Mouse (Mus musculus) kidney, adult 2 months (tissue): ENCODE results near the gene Kcnc3. TPM values are rescaled to one million over a fixed set of nuclear protein-coding genes. Genes with fewer than 3 reads are reported as not detected.
A peak's percentile ranks its signal among the peaks of the same experiment; 100 is the strongest.

Experiments
- DNase-seq: peaks from one replicate; pipeline ENCODE4 v3.0.0; 2021
- H3K27ac ChIP-seq: fragments of 200-500 bp; 2 replicates; pipeline ENCODE4 v1.5.1; 2012; ENCODE audit warnings: low read depth, low read length, control low read depth, inconsistent platforms; ENCODE audit not compliant: insufficient read depth
- H3K27me3 ChIP-seq: fragments of 200-500 bp; replicated peaks from 2 replicates; pipeline ENCODE4 v1.6.1; 2012; ENCODE audit warnings: mild to moderate bottlenecking, moderate library complexity, low read length, inconsistent platforms; ENCODE audit not compliant: control insufficient read depth, insufficient read depth
- H3K36me3 ChIP-seq: fragments of 200-500 bp; 2 replicates; pipeline ENCODE4 v1.6.1; 2012; ENCODE audit warnings: mild to moderate bottlenecking, moderate library complexity, low read length, inconsistent platforms; ENCODE audit not compliant: control insufficient read depth, insufficient read depth
- H3K4me1 ChIP-seq: fragments of 200-500 bp; 2 replicates; pipeline ENCODE4 v1.6.1; 2011; ENCODE audit warnings: low read length; ENCODE audit not compliant: control insufficient read depth, insufficient read depth
- H3K4me3 ChIP-seq: fragments of 200-500 bp; 2 replicates; pipeline ENCODE4 v1.5.1; 2011; ENCODE audit warnings: mild to moderate bottlenecking, low read depth, low read length, control low read depth; ENCODE audit not compliant: insufficient read depth
- CTCF ChIP-seq: fragments of 200-500 bp; conservative IDR thresholded peaks from 2 replicates; pipeline ENCODE4 v1.5.1; 2011; ENCODE audit warnings: low read depth, mild to moderate bottlenecking, control low read depth, low read length, moderate library complexity, mixed read lengths; ENCODE audit not compliant: insufficient read depth, insufficient read length
- POLR2A ChIP-seq: fragments of 200-500 bp; IDR thresholded peaks from one replicate; pipeline ENCODE4 v1.6.1; 2011; ENCODE audit warnings: low read depth, low read length, control low read depth
- WGBS: fragments of 180-500 bp; shearing (Covaris S2); methylation state at CpG from one replicate; pipeline ENCODE4 v1.1.7; 2018; 5-methylcytosine and 5-hydroxymethylcytosine counted together
- polyA plus RNA-seq: library from polyadenylated mRNA; depleted of rRNA; stranded (reverse); fragments of >200 nt; gene quantifications from 2 replicates; pipeline ENCODE4 v1.2.3, GENCODE M21; 2012

The Kcnc3 gene
- polyA plus RNA-seq, 1 experiment, result 19.1 TPM

DNA sequence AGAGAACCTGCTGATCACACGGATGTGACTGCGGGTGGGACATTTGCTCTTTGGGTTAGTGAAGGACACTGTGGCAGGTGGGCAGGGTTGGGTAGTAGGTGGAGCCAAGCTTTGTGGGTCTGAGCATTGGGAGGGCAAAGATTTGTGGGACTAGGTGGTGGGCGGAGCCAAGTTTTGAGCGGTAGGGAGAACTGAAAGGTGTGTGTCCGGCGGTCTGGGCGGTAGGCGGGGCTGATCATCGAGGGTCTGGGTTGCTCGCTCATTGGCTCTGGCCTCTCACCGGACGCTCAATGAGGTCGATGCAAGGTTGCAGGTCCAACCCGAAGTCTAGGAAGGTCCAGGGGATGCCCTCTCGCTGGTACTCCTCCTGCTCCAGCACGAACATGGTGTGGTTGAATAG lies 48.2 kb downstream of the Kcnc3 start:
- Histone ChIP-seq H3K36me3 (no peaks in the 10 kb centered on the region), H3K4me3 (no peak overlapping the region), H3K27ac (no peak overlapping the region), H3K4me1 (no peaks in the 10 kb centered on the region), H3K27me3 (no peaks in the 10 kb centered on the region)
- TF ChIP-seq POLR2A (no peak), CTCF (no peak)
- no peak for DNase-seq
- WGBS, result 27% methylated on average over 16 of the region's 16 CpGs

DNA sequence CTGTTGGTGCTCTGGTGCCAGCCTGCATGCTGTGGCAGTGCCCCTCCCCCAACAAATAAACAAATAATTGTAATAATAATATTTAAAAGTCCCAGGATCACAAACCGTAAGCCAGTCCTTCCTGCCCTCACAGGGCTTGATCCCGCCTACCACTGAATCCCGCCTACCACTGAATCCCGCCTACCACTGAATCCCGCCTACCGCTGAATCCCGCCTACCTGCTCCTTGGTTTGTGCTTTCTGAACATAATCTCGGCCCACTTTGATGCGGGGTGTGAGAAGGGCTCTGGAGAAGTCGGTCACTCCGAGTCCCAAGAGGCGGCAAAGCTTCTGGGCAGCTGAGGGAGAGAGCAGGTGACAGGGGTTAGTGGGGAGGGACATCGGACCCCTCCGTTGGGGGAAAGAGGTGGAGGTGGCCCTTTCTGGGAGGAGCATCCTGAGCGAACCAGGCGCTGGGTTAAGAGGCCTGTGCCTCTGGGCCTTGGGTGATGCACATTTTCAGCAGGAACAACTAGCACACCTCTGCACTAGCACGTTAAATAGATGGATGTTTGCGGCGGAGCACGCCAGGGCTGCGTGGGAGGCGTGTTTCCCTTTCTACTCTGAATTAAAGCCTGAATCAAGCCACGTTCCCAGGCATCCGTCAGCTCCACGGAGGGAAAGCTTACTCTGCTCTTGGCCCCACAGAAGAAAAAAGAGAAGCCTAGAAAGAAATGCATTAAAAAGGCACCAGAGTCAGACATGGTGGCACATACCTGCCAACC lies 50.6 kb downstream of the Kcnc3 start:
- Histone ChIP-seq H3K27me3 (no peaks in the 10 kb centered on the region), H3K4me3 (no peak overlapping the region), H3K27ac (no peak overlapping the region), H3K4me1 (no peaks in the 10 kb centered on the region), H3K36me3 (no peaks in the 10 kb centered on the region)
- DNase-seq, result peak; percentile 12
- whole genome bisulfite sequencing, result 25% methylated on average over 25 of the region's 25 CpGs
- TF ChIP-seq POLR2A, result no peak
- no peak for TF ChIP-seq CTCF

DNA sequence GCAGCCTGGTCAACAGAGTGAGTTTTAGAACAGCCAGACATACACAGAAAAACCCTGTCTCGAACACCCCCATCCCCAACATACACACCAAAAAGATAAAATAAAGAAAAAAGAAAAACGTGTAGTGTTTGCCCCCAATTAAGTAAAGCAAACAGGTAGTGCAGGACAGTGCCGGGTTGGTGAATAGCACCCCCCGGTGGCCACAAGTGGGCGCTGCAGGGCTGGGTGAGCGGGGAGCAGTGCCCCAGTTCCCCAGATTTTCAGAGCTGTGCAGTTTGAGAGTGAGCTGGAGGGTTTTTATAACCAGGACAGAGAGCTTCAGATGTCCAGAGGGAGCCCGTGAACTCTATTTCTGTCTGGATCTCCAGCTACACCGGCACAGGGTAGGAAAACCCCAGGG lies 51.4 kb downstream of the Kcnc3 start:
- WGBS, result 41% methylated on average over 8 of the region's 8 CpGs
- TF ChIP-seq CTCF, result peak; percentile 56
- TF ChIP-seq POLR2A, result no peak
- Histone ChIP-seq H3K4me1 (no peaks in the 10 kb centered on the region), H3K4me3 (no peak overlapping the region), H3K27ac (no peak overlapping the region), H3K36me3 (no peaks in the 10 kb centered on the region), H3K27me3 (no peaks in the 10 kb centered on the region)
- peak; percentile 15 for DNase-seq

DNA sequence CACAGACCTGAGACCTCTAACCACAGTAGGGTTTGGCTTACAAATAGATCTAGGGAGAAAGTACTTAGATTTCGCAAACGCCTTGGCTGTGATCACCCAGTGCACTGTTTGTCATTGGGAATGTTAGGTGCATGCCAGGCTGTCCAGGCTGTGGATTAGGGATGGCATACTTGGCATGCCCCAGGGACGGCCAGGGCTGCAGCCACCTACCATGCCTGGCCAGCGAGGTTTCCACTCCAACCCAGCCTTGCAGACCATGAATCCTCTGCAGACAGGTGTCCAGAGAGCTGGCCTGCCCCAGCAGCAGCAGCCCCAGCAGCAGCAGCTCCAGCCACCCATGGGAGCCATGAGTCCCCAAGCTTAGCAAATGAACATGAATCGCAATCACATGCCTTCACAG lies 54.8 kb downstream of the Kcnc3 start:
- no peak for DNase-seq
- TF ChIP-seq CTCF (no peak), POLR2A (no peak)
- H3K27me3 ChIP-seq, result no peaks in the 10 kb centered on the region
- 79% methylated on average over 5 of the region's 5 CpGs for WGBS
- no peak overlapping the region for H3K4me3 ChIP-seq
- H3K36me3 ChIP-seq, result no peaks in the 10 kb centered on the region
- no peak overlapping the region for H3K27ac ChIP-seq
- no peaks in the 10 kb centered on the region for H3K4me1 ChIP-seq

DNA sequence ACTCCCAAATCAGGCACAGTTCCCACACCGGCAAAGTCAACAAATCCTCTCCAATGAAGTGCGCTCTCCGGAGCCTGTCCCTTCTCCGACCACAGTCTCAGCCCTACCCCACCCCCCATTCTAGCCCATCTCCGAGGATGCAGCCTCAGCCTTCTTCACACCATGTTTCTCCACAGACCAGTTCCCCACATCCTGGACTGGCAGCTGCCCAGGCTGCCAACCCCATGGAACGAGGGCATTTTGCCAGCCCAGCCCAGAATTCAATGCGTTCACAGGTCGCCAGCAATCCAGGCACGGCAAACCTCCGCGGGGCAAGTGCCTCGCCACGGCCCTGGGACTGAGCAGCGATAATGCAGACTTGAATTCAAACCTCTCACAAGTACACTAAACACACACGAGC lies 55.5 kb downstream of the Kcnc3 start:
- H3K27ac ChIP-seq, result no peak overlapping the region
- 19% methylated on average over 15 of the region's 15 CpGs for WGBS

DNA sequence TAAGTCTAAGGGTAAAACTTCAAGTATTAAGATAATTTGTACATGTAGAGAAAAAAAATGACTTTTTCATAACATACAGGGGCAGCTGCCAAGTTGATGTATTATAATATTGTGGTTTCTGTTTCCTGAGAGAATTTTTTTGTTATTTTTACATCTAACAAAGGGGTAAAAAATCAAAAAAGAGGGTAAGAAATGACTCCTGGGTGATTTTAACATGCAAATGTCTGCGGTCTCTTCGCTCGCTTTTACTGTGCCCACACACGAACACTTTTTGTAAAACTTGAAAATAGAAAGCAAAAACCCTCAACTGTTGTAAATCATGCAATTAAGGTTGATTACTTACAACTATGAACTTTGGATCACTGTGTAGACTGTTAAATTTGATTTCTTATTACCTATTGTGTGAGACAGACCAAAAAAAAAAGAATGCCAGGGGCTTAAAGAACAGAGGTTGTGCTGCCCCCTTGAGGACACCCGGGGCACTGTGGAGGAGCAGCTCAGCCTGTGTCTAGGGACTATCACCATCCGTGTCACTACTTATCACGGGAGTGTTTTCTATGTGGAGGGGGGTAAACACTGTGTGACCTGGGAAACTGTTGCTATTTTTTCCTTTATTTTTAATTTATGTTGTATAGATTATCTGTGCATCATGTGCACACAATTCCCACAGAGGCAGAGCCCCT lies 56.7 kb downstream of the Kcnc3 start:
- TF ChIP-seq POLR2A (no peak), CTCF (peak; percentile 74)
- no peak overlapping the region for H3K4me3 ChIP-seq
- no peaks in the 10 kb centered on the region for H3K4me1 ChIP-seq
- WGBS, result 53% methylated on average over 7 of the region's 7 CpGs
- DNase-seq, result peak; percentile 73
- H3K36me3 ChIP-seq, result no peaks in the 10 kb centered on the region
- no peak overlapping the region for H3K27ac ChIP-seq
- no peaks in the 10 kb centered on the region for H3K27me3 ChIP-seq

More for the DNA sequence above, 55.5 kb downstream of the Kcnc3 start:
- Histone ChIP-seq H3K4me3 (no peak overlapping the region), H3K36me3 (no peaks in the 10 kb centered on the region), H3K27me3 (no peaks in the 10 kb centered on the region), H3K4me1 (no peaks in the 10 kb centered on the region)
- DNase-seq, result peak; percentile 75
- no peak for TF ChIP-seq CTCF
- no peak for TF ChIP-seq POLR2A

DNA sequence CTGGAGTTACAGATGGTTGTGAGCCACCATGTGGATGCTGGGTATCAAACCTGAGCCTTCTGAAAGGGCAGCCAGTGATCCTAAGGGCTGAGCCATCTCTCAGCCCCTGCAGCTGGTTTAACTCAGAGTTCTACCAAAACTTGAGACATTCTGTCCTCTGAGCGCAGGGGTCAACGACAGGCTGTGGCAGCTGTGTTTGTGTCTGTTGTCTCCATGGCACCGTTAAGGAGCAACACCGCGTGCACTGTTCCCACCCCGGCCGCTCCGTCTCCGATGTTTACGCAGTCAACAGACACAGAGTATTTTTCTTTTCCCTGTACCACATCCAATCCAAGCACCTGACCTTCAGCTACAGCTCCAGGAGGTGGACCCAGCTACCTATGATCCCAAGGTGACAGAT lies 57.3 kb downstream of the Kcnc3 start:
- no peak for DNase-seq
- no peak for TF ChIP-seq POLR2A
- TF ChIP-seq CTCF, result no peak
- Histone ChIP-seq H3K4me3 (no peak overlapping the region), H3K4me1 (no peaks in the 10 kb centered on the region), H3K27ac (no peak overlapping the region), H3K27me3 (no peaks in the 10 kb centered on the region), H3K36me3 (no peaks in the 10 kb centered on the region)
- 44% methylated on average over 10 of the region's 10 CpGs for WGBS
